Mouse (Mus musculus) activated CD4-positive, CD25-positive, alpha-beta regulatory T cell, adult 4 months (primary cell): Measurements from ENCODE around the gene Gtf2h4. TPM values are rescaled to one million over a fixed set of nuclear protein-coding genes. Genes with fewer than 3 reads are reported as not detected.

Experiments
- ATAC-seq: one replicate; pipeline ENCODE4 v1.8.0; 2017
- polyA plus RNA-seq, 2 experiments: library from polyadenylated mRNA; unstranded; fragments of 100-300 nt; shearing (Covaris generic); gene quantifications; one replicate each; pipeline ENCODE4 v1.2.1; 2017

The Gtf2h4 gene
- polyA plus RNA-seq, 2 experiments from 2014 or later = 11.5 to 30.4 TPM

- ATAC-seq = no peak
Measured at GRCm38 (mm10) chr17:35635699-35636111, 37.8 kb downstream of the Gtf2h4 start.

DNA sequence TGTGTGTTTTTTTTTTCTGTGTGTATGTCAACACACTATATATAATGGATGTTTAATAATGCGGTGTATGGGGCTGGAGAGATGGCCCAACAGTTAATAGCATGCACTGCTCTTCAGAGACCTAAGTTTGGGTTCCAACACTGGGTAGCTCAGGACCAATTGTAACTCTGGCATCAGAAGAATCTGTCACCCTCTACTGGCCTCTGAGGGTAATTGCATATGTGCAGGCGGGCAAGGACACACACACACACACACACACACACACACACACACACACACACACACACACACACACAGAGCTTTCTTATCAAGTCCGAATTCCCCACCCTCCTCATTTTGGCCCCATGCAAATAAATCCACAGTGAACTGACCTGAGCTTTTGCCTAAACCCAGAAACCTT is 38.3 kb downstream of the Gtf2h4 start:
- no peak for ATAC-seq

- ATAC-seq = no peak
Measured at GRCm38 (mm10) chr17:35633992-35634391, 39.5 kb downstream of the Gtf2h4 start.

GRCm38 (mm10) chr17:35626537-35626936 is 47.0 kb downstream of the Gtf2h4 start, which contains the start of gene Gm9573:
Gm9573 (minus strand) TSS chr17:35626637.
- ATAC-seq = no peak

Other genes starting within 250 kb of the Gtf2h4 start
- 100 to 1,000 TPM; 450 to 531 TPM for gene H2-Q6, start 248.9 kb downstream of the Gtf2h4 start, polyA plus RNA-seq
- 1,000 to 10,000 TPM; 1,012 to 1,237 TPM for gene H2-Q7, start 234.6 kb downstream of the Gtf2h4 start, polyA plus RNA-seq
- gene H2-Q10, start 203.7 kb downstream of the Gtf2h4 start, polyA plus RNA-seq = 10 to 100 TPM in 1 of 2 experiments, 1 to 10 TPM in 1; 7.3 to 20.1 TPM
- under 1 TPM in 1 of 2 experiments, not detected in 1; 0.36 TPM for gene Pou5f1, start 167.7 kb downstream of the Gtf2h4 start, polyA plus RNA-seq
- 10 to 100 TPM; 29.2 to 36.6 TPM for gene Tcf19, start 156.9 kb downstream of the Gtf2h4 start, polyA plus RNA-seq
- gene Cchcr1, start 156.6 kb downstream of the Gtf2h4 start, polyA plus RNA-seq = 1 to 10 TPM; 3.7 to 5.0 TPM
- not detected for gene Psors1c2, start 140.5 kb downstream of the Gtf2h4 start, polyA plus RNA-seq
- not detected for gene Cdsn, start 121.6 kb downstream of the Gtf2h4 start, polyA plus RNA-seq
- not detected for gene 2300002M23Rik, start 106.3 kb downstream of the Gtf2h4 start, polyA plus RNA-seq
- not detected for gene Sfta2, start 72.2 kb downstream of the Gtf2h4 start, polyA plus RNA-seq
- gene Gm9573, start 47.1 kb downstream of the Gtf2h4 start, polyA plus RNA-seq = not detected
- under 1 TPM in 1 of 2 experiments, not detected in 1; 0.36 TPM for gene Mucl3, start 30.0 kb downstream of the Gtf2h4 start, polyA plus RNA-seq
- gene Vars2, start 6.1 kb downstream of the Gtf2h4 start, polyA plus RNA-seq = 10 to 100 TPM in 1 of 2 experiments, 1 to 10 TPM in 1; 9.3 to 11.8 TPM
- gene Ddr1, start 30.9 kb upstream of the Gtf2h4 start, polyA plus RNA-seq = under 1 TPM; 0.66 to 0.71 TPM
- under 1 TPM; 0.60 TPM for gene Ier3, start 147.9 kb upstream of the Gtf2h4 start, polyA plus RNA-seq
- 10 to 100 TPM; 19.9 to 22.9 TPM for gene Flot1, start 149.5 kb upstream of the Gtf2h4 start, polyA plus RNA-seq
- gene Tubb5, start 164.6 kb upstream of the Gtf2h4 start, polyA plus RNA-seq = 100 to 1,000 TPM; 410 to 652 TPM
- gene Mdc1, start 167.8 kb upstream of the Gtf2h4 start, polyA plus RNA-seq = 1 to 10 TPM; 4.1 to 6.4 TPM
- gene Nrm, start 187.6 kb upstream of the Gtf2h4 start, polyA plus RNA-seq = 10 to 100 TPM; 38.4 to 44.7 TPM
- 100 to 1,000 TPM; 228 to 247 TPM for gene Ppp1r18, start 191.9 kb upstream of the Gtf2h4 start, polyA plus RNA-seq
- 10 to 100 TPM; 19.6 to 26.9 TPM for gene Dhx16, start 206.1 kb upstream of the Gtf2h4 start, polyA plus RNA-seq
- 10 to 100 TPM; 12.4 to 17.5 TPM for gene 2310061I04Rik, start 223.7 kb upstream of the Gtf2h4 start, polyA plus RNA-seq
- 10 to 100 TPM; 11.7 to 14.3 TPM for gene Atat1, start 236.3 kb upstream of the Gtf2h4 start, polyA plus RNA-seq
- 10 to 100 TPM; 42.2 to 50.9 TPM for gene Mrps18b, start 242.7 kb upstream of the Gtf2h4 start, polyA plus RNA-seq
- gene Ppp1r10, start 242.7 kb upstream of the Gtf2h4 start, polyA plus RNA-seq = 10 to 100 TPM; 42.0 to 57.4 TPM